Mouse (Mus musculus) effector memory CD4-positive, alpha-beta T cell, adult 5 months (primary cell): ENCODE results near the gene Sec22c. TPM values are rescaled to one million over a fixed set of nuclear protein-coding genes. Genes with fewer than 3 reads are reported as not detected.

ENCODE experiments used
- polyA plus RNA-seq: library from polyadenylated mRNA; unstranded; fragments of 100-300 nt; shearing (Covaris generic); gene quantifications from one replicate; pipeline ENCODE4 v1.2.1, GENCODE M21; 2017

The Sec22c gene
- polyA plus RNA-seq, result 19.0 TPM

GRCm38 (mm10) chr9:121704646-121705625 is at the start of gene Sec22c:
Sec22c (minus strand) TSS chr9:121705490.

DNA sequence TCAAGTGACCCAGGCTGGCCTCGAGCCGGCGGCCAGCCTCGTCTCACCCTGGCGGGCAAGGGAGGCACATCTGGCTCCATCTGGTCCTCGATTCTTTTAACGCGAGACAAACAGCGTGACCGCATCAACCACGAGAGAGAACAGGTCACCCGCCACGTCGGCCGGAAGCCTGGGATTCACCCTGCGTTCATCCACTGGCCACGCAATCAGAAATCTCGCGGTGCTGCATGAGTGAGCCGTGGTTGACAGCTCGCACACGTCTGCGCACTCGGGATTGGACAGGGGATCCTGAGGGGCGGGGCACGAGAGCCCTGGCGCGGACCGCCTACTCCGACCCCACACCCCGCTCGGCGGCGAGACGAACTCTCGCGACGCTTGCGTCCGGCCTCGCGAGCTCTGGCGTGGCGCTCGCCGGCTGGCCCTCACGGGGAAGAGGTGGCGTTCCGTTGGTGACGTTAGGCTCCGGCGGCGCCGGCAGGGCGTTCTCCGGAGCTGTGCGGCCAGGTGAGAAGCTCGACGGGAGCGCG is 13.6 kb upstream of the Sec22c start, which contains the start of gene Nktr:
Gene Nktr (plus strand): TSS at position 378 of the 527 bp plus-strand sequence.

DNA sequence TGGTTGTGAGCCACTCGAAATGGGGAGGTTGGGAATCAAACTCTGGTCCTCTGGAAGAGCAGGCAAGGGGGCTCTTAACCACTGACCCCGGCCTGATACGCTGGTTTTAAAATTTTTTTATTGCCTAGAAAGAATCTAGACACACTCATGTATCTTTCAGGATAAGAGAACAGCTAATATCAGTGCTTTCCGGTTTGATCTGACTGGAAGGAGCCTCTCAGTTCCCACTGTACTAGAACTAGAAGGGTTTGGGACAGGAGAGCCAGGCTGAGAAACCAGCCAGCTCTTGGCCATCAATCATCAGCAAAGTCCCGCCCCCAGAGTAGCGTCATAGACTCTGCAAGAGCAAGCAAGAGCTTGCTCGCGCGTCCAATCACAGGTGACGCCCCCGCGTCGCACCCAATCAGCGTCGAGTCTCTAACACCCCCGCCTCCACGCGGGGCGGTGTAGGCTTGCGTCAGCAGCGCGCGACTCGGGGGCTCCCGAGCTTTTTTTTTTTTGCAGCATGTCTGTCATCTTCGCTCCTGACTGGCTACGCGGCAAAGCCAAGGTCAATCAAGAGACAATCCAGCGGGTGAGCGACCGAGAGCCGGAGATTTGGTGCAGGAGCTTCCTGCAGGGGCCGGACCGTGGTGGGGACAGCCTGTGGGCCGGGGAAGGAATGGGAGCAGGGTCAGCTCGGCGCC is 4.8 kb upstream of the Sec22c start, which contains the start of gene Ss18l2:
Gene Ss18l2 (plus strand): TSS at position 432 of the 686 bp plus-strand sequence.

DNA sequence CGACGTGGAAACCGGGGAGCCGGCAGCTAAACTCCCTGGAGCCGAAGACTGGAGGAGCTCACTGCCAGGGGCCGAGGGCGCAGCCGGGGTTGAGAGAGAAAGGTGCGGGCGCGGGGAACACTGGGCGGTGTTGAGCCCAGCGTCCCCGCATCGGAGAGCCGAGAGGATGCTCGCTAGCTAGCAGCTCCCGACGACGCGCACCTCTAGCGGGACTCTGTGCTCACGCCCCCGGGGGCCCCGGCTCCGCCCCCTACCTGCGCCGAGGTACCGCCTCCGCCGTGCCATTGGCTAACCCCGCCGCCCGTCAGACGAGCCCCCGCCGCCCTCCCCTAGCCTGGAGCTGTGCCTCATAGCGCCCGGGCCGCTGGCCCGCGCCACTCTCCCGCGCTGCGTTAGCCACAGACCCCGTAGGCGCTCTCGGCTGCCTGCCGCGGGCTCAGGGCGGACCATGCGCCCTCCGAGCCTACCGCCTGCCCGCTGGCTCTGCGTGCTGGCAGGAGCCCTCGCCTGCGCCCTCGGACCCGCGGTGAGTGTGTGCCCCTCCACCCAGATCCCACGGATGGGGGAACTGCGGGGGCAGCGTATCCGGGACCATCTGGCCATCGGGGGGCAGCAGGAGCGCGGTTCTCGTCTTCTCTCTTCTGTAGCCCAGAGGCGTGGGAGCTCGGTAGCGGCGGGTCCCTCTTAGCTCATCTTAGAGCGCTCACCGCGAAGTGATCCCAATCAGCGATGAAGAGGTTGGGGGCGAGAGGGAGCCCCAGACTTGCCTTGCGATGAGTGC is 62.7 kb downstream of the Sec22c start, which contains the start of gene Vipr1:
Gene Vipr1 (plus strand): TSS at position 316 of the 781 bp plus-strand sequence.

GRCm38 (mm10) chr9:121642001-121642400 is 63.3 kb downstream of the Sec22c start, which contains the start of gene Lyzl4:
Lyzl4 (minus strand) TSS chr9:121642096.

Other genes with a start within 250 kb of the Sec22c start
- gene Cck, start 209.8 kb downstream of the Sec22c start, polyA plus RNA-seq, result not detected
- not detected for gene Lyzl4, start 63.4 kb downstream of the Sec22c start, polyA plus RNA-seq
- gene Vipr1, start 62.8 kb downstream of the Sec22c start, polyA plus RNA-seq, result 21.9 TPM
- gene Ss18l2, start 4.8 kb upstream of the Sec22c start, polyA plus RNA-seq, result 18.1 TPM
- gene Nktr, start 13.7 kb upstream of the Sec22c start, polyA plus RNA-seq, result 165 TPM
- gene Zfp651, start 53.8 kb upstream of the Sec22c start, polyA plus RNA-seq, result 0.35 TPM
- gene Klhl40, start 72.1 kb upstream of the Sec22c start, polyA plus RNA-seq, result not detected
- gene Hhatl, start 87.0 kb upstream of the Sec22c start, polyA plus RNA-seq, result not detected
- gene Ccdc13, start 134.0 kb upstream of the Sec22c start, polyA plus RNA-seq, result not detected
- gene Higd1a, start 152.9 kb upstream of the Sec22c start, polyA plus RNA-seq, result 110 TPM
- not detected for gene Ackr2, start 192.9 kb upstream of the Sec22c start, polyA plus RNA-seq
- not detected for gene Cyp8b1, start 210.8 kb upstream of the Sec22c start, polyA plus RNA-seq
- gene Fam198a, start 245.5 kb upstream of the Sec22c start, polyA plus RNA-seq, result not detected